Mouse (Mus musculus) frontal cortex, adult 2 months (tissue): ENCODE measurements around the gene Ush1g. TPM values are rescaled to one million over a fixed set of nuclear protein-coding genes. Genes with fewer than 3 reads are reported as not detected.

ENCODE experiments used
- DNase-seq, 2 experiments: peaks; one replicate each; pipeline ENCODE4 v3.0.0; 2022; ENCODE audit warnings: low spot score in 1 of 2; ENCODE audit errors: extremely low spot score in 1 of 2
- polyA plus RNA-seq: library from polyadenylated mRNA; depleted of rRNA; stranded (reverse); fragments of >200 nt; gene quantifications from 2 replicates; pipeline ENCODE4 v1.2.3, GENCODE M21; 2012; rRNA removed

Gene Ush1g
- 7.8 and 8.6 TPM in 2 replicates for polyA plus RNA-seq

DNA sequence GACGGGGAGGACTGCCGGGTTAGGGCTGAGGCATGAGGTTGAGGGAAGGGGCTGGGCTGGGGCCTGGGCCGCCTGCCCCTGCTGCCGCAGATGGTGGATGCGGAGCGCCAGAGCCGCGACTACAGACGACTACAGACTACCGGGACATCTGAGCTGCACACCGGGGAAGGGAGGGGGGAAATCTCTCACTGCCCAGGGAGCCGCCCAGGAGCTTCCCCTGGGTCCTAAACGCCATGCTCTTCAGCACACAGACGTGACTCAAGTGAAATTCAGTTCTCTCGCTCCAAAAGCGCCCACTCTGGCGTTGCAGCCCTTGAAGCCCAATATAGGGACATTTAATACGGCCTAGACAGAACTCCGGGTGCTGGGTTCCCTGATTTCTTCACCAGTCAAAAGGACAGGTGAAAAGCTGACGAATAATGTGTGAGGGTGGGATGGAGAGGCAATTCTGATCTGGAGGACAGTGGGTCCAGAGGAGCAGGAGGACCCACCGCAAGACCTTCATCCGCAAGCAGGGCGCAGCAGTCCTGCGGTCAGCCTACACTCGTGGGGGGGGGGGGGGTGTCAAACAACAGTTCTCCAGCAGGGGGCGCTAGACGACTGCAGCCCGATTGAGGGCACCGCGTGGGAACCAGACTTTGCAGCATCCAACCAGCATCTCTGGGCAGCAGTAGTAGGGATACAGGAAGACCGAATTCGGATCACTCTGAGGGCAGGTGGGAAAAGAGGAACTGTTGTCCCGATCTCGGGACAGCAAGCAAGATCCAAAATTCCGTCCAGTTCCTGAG, at the start of gene Ush1g:
Gene Ush1g (minus strand): TSS at position 136 of the 788 bp plus-strand sequence.
- peak in 1 of 2 experiments; percentile 59 for DNase-seq

DNA sequence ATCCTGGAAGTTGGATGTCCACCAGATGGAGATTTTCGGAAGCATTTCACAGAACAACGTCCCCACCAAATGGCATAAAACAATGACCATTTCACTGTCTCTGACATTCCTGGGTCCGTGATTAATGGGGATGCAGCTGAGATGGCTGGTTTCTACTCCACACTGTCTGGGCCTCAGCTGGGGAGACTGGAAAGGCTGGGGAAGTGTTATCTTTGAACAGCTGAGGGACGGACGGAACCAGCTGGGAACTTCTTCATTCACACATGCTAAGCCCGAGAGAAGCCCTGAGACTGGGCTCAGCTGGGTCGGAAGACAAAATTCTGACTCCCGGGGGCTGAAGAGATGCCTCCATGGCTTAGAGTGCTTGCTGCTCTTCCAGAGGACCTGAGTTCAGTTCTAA, 49.5 kb upstream of the Ush1g start:
- no peak for DNase-seq

GRCm38 (mm10) chr11:115370368-115370767, 48.5 kb upstream of the Ush1g start:
- no peak for DNase-seq

- peak; percentile 76 to 91 for DNase-seq
These were observed 45.6 kb upstream of the Ush1g start, which contains the start of gene Hid1 for GRCm38 (mm10) chr11:115367395-115367944. Hid1 (minus strand) TSS chr11:115367756.

- DNase-seq, result peak; percentile 49 to 76
These were observed 45.0 kb upstream of the Ush1g start for GRCm38 (mm10) chr11:115366706-115367394.

DNA sequence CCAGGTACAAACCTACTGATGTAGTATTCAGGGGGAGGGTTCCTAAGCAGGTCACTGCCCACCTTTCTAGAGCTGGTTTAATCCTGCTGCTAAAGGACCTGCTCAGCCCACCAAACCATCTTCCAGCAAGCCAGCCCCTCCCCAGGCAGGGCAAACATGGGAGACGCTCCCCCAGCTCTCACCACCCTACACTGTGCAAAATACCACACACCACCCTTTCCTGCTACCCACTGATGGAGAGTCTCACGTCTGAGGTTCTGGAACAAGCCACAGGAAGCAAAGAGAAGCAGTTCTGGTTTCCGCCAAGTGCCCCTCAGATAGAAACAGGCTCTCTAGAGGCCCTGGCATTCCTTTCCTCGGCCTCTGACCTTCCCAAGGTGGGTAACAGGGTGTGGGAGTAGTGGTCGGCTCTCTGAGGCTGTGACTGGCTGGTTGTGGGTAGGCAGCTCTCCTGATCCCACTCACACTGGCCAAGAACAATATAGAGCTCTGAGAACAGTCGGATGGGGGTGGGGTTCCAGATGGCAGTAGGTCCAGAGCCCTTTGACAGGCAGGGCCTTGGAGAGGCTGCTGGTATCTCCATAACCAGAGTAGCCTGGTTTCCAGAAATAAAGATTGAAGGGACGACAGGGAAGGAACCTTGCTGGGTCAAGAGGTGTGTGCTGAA, 44.3 kb upstream of the Ush1g start:
- DNase-seq, result no peak

GRCm38 (mm10) chr11:115364136-115364535, 42.3 kb upstream of the Ush1g start:
- DNase-seq, result no peak

- no peak for DNase-seq
These were observed 37.9 kb upstream of the Ush1g start for GRCm38 (mm10) chr11:115359726-115360125.

DNA sequence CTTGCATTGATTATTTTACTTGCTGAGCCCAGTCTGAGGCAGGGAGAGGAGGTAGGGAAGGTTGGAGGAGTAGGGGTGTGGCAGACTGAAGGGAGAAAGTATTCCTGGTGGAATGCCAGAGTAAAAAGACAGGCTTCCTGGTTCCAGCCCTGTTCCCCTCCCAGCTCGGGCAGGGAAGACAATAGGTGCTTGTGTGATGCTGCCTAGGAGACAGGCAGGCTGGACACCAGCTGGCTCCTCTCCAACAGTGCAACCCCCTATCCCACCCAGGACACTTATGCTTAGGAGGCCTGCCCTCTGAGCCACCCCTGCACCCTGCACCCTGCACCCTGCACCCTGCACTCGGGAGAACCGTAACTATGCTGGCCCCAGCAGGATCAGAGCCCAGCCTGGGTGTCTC, 37.5 kb upstream of the Ush1g start:
- no peak for DNase-seq

DNA sequence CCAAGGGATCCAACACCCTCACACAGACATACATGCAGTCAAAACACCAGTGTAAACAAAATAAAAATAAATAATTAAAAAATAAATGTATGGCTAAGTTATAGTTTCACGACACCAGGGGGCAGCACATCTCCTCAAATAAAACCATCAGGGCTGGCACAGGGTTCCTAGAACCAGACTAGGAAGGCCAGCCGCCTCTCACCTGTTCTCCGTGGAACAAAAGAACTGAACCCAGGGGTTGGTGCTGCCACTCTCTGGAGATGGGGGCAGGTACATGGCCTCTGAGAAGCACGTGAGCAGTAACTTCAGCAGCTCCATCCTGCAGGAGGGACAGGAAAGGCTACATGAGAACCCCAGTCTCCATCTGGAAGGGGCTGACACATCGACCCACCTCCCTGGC, 36.6 kb upstream of the Ush1g start:
- DNase-seq, result peak in 1 of 2 experiments; percentile 84

- peak in 1 of 2 experiments; percentile 82 for DNase-seq
These were observed 32.3 kb upstream of the Ush1g start for GRCm38 (mm10) chr11:115354183-115354582.

GRCm38 (mm10) chr11:115353375-115353774, 31.5 kb upstream of the Ush1g start:
- no peak for DNase-seq

- DNase-seq, result no peak
These were observed 28.1 kb upstream of the Ush1g start for GRCm38 (mm10) chr11:115349976-115350375.

GRCm38 (mm10) chr11:115348681-115349248, 26.9 kb upstream of the Ush1g start:
- DNase-seq, result no peak

DNA sequence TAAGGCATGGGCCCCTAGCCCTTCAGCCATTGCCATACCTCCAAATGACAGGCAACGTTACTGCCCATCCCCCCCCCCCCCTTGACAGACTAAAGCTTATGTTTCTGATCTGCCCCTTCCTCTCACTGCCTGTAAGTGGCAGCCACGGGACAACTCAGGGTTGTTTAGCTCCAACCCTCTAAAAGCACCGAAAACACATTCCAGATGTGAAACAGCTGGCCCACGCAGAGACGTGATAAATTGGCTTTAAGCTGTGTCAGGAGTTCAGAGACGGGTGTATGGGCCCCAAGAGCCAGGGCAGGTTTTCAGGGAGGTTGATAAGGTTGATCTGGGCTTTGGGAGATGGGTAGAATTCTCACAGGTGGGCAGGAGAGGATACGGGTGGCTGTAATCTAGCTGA, 23.7 kb upstream of the Ush1g start:
- no peak for DNase-seq

GRCm38 (mm10) chr11:115344967-115345366, 23.1 kb upstream of the Ush1g start:
- no peak for DNase-seq

- DNase-seq, result no peak
These were observed 20.0 kb upstream of the Ush1g start for GRCm38 (mm10) chr11:115341866-115342265.

GRCm38 (mm10) chr11:115341246-115341645, 19.4 kb upstream of the Ush1g start:
- no peak for DNase-seq

DNA sequence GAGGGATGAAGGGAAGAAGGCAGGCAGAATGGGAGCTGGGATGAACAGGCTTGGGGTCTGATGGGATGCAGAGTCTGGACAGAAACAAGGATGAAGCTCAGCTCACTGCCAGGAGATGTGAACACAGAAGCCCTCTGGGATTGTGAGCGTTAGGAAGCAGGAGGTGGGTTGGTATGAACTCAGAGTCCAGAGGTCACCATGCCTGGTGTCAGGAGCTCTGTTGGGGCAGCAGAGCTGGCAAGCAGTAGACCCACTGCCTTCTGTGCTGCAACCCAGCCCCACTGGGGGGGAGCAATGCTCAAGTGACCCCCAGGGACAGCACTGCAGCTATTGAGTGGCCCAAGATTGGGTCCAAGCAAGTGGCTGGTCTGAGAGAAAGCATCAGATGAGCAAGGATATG, 16.0 kb upstream of the Ush1g start:
- DNase-seq, result no peak

DNA sequence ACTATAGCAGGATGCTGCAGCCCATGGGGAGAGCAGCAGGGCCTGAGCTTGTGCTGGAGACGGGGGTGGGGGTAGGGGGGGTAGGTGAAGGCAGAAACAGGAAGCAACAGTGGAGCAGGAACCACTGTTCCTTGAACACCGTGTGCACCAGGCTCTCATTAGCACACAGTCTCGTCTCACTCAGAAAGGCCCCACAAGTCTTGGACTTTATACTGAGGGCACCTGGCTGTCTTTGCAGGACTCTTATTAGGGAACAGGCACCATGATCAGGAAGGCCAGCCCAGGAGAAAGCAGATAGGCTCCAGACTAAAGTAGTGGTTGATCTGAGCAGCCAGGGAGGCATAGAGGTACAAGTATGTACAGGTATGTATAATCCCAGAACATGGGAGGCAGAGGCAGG, 15.5 kb upstream of the Ush1g start:
- DNase-seq, result no peak

DNA sequence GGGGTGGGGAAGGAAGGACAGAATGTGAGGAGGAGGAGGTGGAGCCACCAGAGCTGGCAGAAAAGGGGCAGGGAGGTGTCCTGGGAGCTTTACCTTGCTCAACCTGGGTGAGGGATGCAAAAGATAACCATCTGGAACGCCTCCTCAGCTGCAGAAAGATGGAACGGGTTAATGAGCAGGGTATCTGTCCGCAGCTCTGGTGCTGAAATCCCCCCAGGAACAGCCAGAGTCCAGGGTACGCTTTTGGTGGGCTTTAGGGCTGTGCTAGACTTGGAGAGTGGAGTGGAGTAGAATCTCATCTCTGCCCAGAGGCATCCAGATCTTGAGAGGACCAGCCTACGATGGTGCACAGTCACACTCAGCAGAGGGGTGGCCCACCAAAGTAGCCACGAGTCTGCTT, 14.3 kb upstream of the Ush1g start:
- no peak for DNase-seq
